Mouse (Mus musculus) ES-Bruce4 (cell line): ENCODE data around the gene Vmn2r22. TPM values are rescaled to one million over a fixed set of nuclear protein-coding genes. Genes with fewer than 3 reads are reported as not detected.
"Not testable (repeated sequence)": the region's sequence is repeated elsewhere in the genome, so short reads cannot be mapped to it uniquely, and the experiment has no call there.

Experiments
- H3K27ac ChIP-seq: 2 replicates; pipeline ENCODE4 v1.5.1; 2012; ENCODE audit warnings: low read length, inconsistent platforms; ENCODE audit not compliant: insufficient read depth
- H3K27me3 ChIP-seq: 2 replicates; pipeline ENCODE4 v1.6.1; 2012; ENCODE audit warnings: mild to moderate bottlenecking, low read length, inconsistent platforms; ENCODE audit not compliant: control insufficient read depth, poor library complexity, insufficient read depth, severe bottlenecking
- H3K36me3 ChIP-seq: 2 replicates; pipeline ENCODE4 v1.6.1; 2012; ENCODE audit warnings: inconsistent platforms, mild to moderate bottlenecking, low read length, moderate library complexity; ENCODE audit not compliant: control insufficient read depth, poor library complexity, insufficient read depth, severe bottlenecking
- H3K4me1 ChIP-seq: one replicate; pipeline ENCODE4 v1.8.1; 2011; ENCODE audit warnings: low read length; ENCODE audit not compliant: control insufficient read depth, insufficient read depth
- H3K4me3 ChIP-seq: 2 replicates; pipeline ENCODE4 v1.5.1; 2011; ENCODE audit warnings: low read depth, mild to moderate bottlenecking, low read length
- H3K9ac ChIP-seq: 2 replicates; pipeline ENCODE4 v1.6.1; 2012; ENCODE audit warnings: low read depth, mild to moderate bottlenecking, inconsistent platforms; ENCODE audit not compliant: poor library complexity, severe bottlenecking
- H3K9me3 ChIP-seq: replicated peaks from 2 replicates; pipeline ENCODE4 v1.6.1; 2012; ENCODE audit warnings: mild to moderate bottlenecking, low read length, inconsistent platforms; ENCODE audit not compliant: control insufficient read depth, poor library complexity, insufficient read depth, severe bottlenecking
- CTCF ChIP-seq: IDR thresholded peaks from one replicate; pipeline ENCODE4 v1.8.1; 2011; ENCODE audit warnings: low read depth, low read length
- EP300 ChIP-seq: IDR thresholded peaks from 2 replicates; pipeline ENCODE4 v1.6.1; 2011; ENCODE audit warnings: low read depth, low read length; ENCODE audit not compliant: insufficient read depth
- POLR2A ChIP-seq: IDR thresholded peaks from one replicate; pipeline ENCODE4 v1.8.1; 2011; ENCODE audit warnings: low read length; ENCODE audit not compliant: insufficient read depth
- polyA plus RNA-seq: library from polyadenylated mRNA; stranded (reverse); fragments of >200 nt; gene quantifications from 2 replicates; pipeline ENCODE4 v1.2.4, GENCODE M21; 2011; ENCODE audit warnings: low read depth; ENCODE audit not compliant: missing spikeins, insufficient read depth, insufficient read length

Gene Vmn2r22
- not detected in 2 replicates for polyA plus RNA-seq

GRCm38 (mm10) chr6:123650625-123651024 lies at the start of gene Vmn2r22:
Vmn2r22 (minus strand) TSS chr6:123650725.
- not testable (repeated sequence) for H3K4me1 ChIP-seq, H3K9ac ChIP-seq, H3K36me3 ChIP-seq, H3K27ac ChIP-seq, H3K27me3 ChIP-seq, H3K4me3 ChIP-seq
- peaks cover 20% of the 10 kb centered on the region for H3K9me3 ChIP-seq

GRCm38 (mm10) chr6:123697213-123697612 lies 46.7 kb upstream of the Vmn2r22 start:
- Histone ChIP-seq H3K4me1 (peaks cover 1% of the 10 kb centered on the region), H3K27ac (peak overlapping the region; percentile 91), H3K9ac (no peak overlapping the region), H3K36me3 (no peaks in the 10 kb centered on the region), H3K9me3 (peaks cover 5% of the 10 kb centered on the region; the same call in 1 of the 2 replicates), H3K27me3 (no peaks in the 10 kb centered on the region), H3K4me3 (no peak overlapping the region)
- no peak for TF ChIP-seq POLR2A
- TF ChIP-seq EP300: peak; percentile 74

GRCm38 (mm10) chr6:123696639-123697038 lies 46.1 kb upstream of the Vmn2r22 start:
- H3K36me3 ChIP-seq, H3K27me3 ChIP-seq, H3K9me3 ChIP-seq, H3K4me3 ChIP-seq, H3K9ac ChIP-seq, H3K4me1 ChIP-seq: not testable (repeated sequence)
- H3K27ac ChIP-seq: peak overlapping the region; percentile 91
- 0 out of 2 replicates have a peak, but pooled peaks have one; percentile 50 for TF ChIP-seq EP300

GRCm38 (mm10) chr6:123657040-123657439 lies 6.5 kb upstream of the Vmn2r22 start:
- Histone ChIP-seq H3K4me1 (no peaks in the 10 kb centered on the region), H3K9ac (no peak overlapping the region), H3K36me3 (no peaks in the 10 kb centered on the region), H3K27ac (no peak overlapping the region), H3K27me3 (no peaks in the 10 kb centered on the region), H3K4me3 (no peak overlapping the region), H3K9me3 (peaks cover 13% of the 10 kb centered on the region; the same call in 1 of the 2 replicates)
- TF ChIP-seq CTCF (no peak), POLR2A (no peak), EP300 (no peak)

- H3K27ac ChIP-seq, H3K27me3 ChIP-seq, H3K9me3 ChIP-seq, H3K4me3 ChIP-seq, H3K9ac ChIP-seq, H3K4me1 ChIP-seq, H3K36me3 ChIP-seq: not testable (repeated sequence)
Measured at GRCm38 (mm10) chr6:123639394-123639793, 11.1 kb downstream of the Vmn2r22 start.

- not testable (repeated sequence) for H3K9ac ChIP-seq, H3K36me3 ChIP-seq, H3K27me3 ChIP-seq, H3K9me3 ChIP-seq, H3K4me3 ChIP-seq, H3K27ac ChIP-seq, H3K4me1 ChIP-seq
Measured at GRCm38 (mm10) chr6:123623784-123624183, 26.7 kb downstream of the Vmn2r22 start.

- H3K36me3 ChIP-seq, H3K27ac ChIP-seq, H3K9ac ChIP-seq, H3K27me3 ChIP-seq, H3K9me3 ChIP-seq, H3K4me1 ChIP-seq, H3K4me3 ChIP-seq: not testable (repeated sequence)
Measured at GRCm38 (mm10) chr6:123588368-123588767, 62.2 kb downstream of the Vmn2r22 start.

- not testable (repeated sequence) for H3K27me3 ChIP-seq, H3K4me1 ChIP-seq, H3K4me3 ChIP-seq, H3K9me3 ChIP-seq, H3K27ac ChIP-seq, H3K36me3 ChIP-seq, H3K9ac ChIP-seq
Measured at GRCm38 (mm10) chr6:123587796-123588328, 62.7 kb downstream of the Vmn2r22 start.

- not testable (repeated sequence) for H3K27me3 ChIP-seq, H3K27ac ChIP-seq, H3K9me3 ChIP-seq, H3K4me3 ChIP-seq, H3K36me3 ChIP-seq, H3K9ac ChIP-seq, H3K4me1 ChIP-seq
Measured at GRCm38 (mm10) chr6:123583988-123584387, 66.5 kb downstream of the Vmn2r22 start.
